Mouse (Mus musculus) limb, embryonic 11.5 days (tissue): Measurements from ENCODE around the gene Gm10203. TPM values are rescaled to one million over a fixed set of nuclear protein-coding genes. Genes with fewer than 3 reads are reported as not detected.

Experiments used
- ATAC-seq: fragments of 200-750 bp; cut with Nextera tagmentation; 2 replicates; pipeline ENCODE4 v1.8.0; 2017; ENCODE audit warnings: low read depth; ENCODE audit not compliant: insufficient number of reproducible peaks, low FRiP score, low TSS enrichment
- DNase-seq: peaks from one replicate; pipeline ENCODE4 v3.0.0-alpha.2; 2015; ENCODE audit warnings: low spot score
- H3K27ac ChIP-seq: fragments of 300-500 bp; sonication (generic); replicated peaks from 2 replicates; pipeline ENCODE4 v1.5.1; 2014; ENCODE audit warnings: low read depth, mild to moderate bottlenecking, low read length
- H3K27me3 ChIP-seq: fragments of 300-500 bp; sonication (generic); 2 replicates; pipeline ENCODE4 v1.6.1; 2014; ENCODE audit warnings: mild to moderate bottlenecking, low read length, mixed read lengths; ENCODE audit not compliant: control insufficient read depth, insufficient read depth
- H3K36me3 ChIP-seq: fragments of 300-500 bp; sonication (generic); 2 replicates; pipeline ENCODE4 v1.6.1; 2014; ENCODE audit warnings: mild to moderate bottlenecking, low read length, moderate library complexity, mixed read lengths; ENCODE audit not compliant: control insufficient read depth, insufficient read depth
- H3K4me1 ChIP-seq: fragments of 300-500 bp; sonication (generic); 2 replicates; pipeline ENCODE4 v1.6.1; 2014; ENCODE audit warnings: low read length, mixed read lengths; ENCODE audit not compliant: control insufficient read depth, insufficient read depth
- H3K4me2 ChIP-seq: fragments of 300-500 bp; sonication (generic); 2 replicates; pipeline ENCODE4 v1.6.1; 2014; ENCODE audit warnings: low read depth, mild to moderate bottlenecking, moderate library complexity; ENCODE audit not compliant: severe bottlenecking
- H3K4me3 ChIP-seq: fragments of 300-500 bp; sonication (generic); 2 replicates; pipeline ENCODE4 v1.5.1; 2014; ENCODE audit warnings: low read depth, low read length
- H3K9ac ChIP-seq: fragments of 300-500 bp; sonication (generic); 2 replicates; pipeline ENCODE4 v1.6.1; 2014; ENCODE audit warnings: mild to moderate bottlenecking, low read length
- H3K9me3 ChIP-seq: fragments of 300-500 bp; sonication (generic); 2 replicates; pipeline ENCODE4 v1.6.1; 2016; ENCODE audit warnings: low read length; ENCODE audit not compliant: control insufficient read depth
- WGBS: fragments of 180-500 bp; shearing (Covaris S2); extraction: QIAGEN DNeasy Blood & Tissue Kit; methylation state at CpG from one replicate; pipeline ENCODE4 v1.1.7; 2014; 5-methylcytosine and 5-hydroxymethylcytosine counted together
- polyA plus RNA-seq: library from polyadenylated mRNA; unstranded; fragments of >200 nt; fragmentation: Nextera tagmentation; extraction: Ambion mirVana; gene quantifications from 2 replicates; pipeline ENCODE4 v1.2.1, GENCODE M21; 2014

Gene Gm10203
- polyA plus RNA-seq, 1 experiment from 2014 or later: not detected

- ATAC-seq (no peak), DNase-seq (no peak)
- Histone ChIP-seq H3K27me3 (no peaks in the 10 kb centered on the region), H3K9ac (no peak overlapping the region), H3K36me3 (no peaks in the 10 kb centered on the region), H3K4me3 (no peak overlapping the region), H3K27ac (no peak overlapping the region), H3K4me1 (no peaks in the 10 kb centered on the region), H3K4me2 (no peak overlapping the region), H3K9me3 (no peaks in the 10 kb centered on the region)
- 92% methylated on average over 3 of the region's 3 CpGs for WGBS
Measured at GRCm38 (mm10) chr6:149139011-149139410, 9.0 kb downstream of the Gm10203 start.

DNA sequence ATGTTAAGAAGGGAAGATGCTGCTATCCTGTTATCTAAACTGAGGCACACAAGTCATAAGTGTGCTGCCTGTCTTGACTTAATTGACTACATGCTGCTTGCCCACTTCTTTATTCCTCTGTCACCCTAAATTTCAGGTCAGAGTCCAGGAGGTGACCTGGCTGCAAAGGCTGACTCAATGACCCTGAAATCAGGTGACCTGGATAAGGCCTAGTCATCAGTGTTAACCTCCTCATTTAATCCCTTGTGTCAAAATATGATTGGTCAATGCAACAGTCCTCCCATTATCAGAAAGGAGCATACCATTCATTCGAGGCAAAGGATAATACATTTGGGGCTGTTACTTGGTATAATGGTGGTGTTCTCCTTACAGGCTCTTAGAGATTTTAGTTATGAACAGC is 9.5 kb downstream of the Gm10203 start, which contains the start of gene Etfbkmt:
Gene Etfbkmt, plus strand, starts transcription at position 379 of the 400 bp plus-strand sequence.
- Histone ChIP-seq H3K4me1 (no peaks in the 10 kb centered on the region), H3K27ac (no peak within 1 kb of the TSS), H3K9ac (no peak within 1 kb of the TSS), H3K36me3 (no peaks in the 10 kb centered on the region), H3K4me3 (no peak within 1 kb of the TSS), H3K27me3 (no peaks in the 10 kb centered on the region), H3K4me2 (no peak within 1 kb of the TSS), H3K9me3 (no peaks in the 10 kb centered on the region)
- DNase-seq: no peak
- 85% methylated on average over 1 of the region's 1 CpGs for WGBS
- ATAC-seq: no peak

DNA sequence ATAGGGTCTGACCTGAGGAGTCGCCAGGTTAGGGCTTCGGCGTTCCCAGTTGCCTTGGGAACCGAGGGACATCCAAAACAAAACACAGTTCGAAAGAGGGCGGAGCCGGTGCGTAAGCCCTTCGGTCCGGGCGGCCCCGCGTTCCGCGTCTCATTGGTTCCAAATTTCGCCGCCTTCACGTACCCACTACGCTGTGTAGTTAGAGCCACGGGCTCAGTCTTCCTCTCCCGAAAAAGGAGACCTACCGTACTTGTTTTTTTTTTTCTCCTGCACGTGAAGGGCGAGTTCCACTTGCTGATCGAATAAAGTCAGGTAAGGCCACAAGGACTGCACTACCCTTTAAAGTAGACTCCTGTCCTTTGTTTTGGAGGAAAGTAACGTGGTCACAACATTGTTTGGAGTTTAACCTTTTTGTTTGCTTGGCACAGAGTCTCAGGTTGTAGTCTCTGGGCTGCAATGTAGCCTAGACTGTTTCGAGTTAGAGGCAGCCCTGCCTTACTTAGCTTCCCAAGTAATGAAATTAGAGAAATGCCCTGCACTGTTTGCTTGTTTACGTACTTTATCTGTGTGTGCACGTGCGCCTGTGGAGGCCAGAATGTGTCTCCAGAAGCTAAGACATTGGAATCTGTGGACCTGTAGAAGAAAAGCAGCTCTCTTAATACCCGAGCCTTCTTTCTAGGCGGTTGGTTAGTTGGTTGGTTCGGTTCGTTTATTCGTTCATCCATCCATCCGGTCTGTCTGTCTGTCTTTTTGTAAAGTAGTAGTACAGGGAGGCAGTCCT is 11.6 kb downstream of the Gm10203 start:
- ATAC-seq: peak; percentile 96
- H3K36me3 ChIP-seq: no peaks in the 10 kb centered on the region
- H3K9me3 ChIP-seq: no peaks in the 10 kb centered on the region
- peak overlapping the region; percentile 38; the same call in 1 of the 2 replicates for H3K27ac ChIP-seq
- H3K27me3 ChIP-seq: no peaks in the 10 kb centered on the region
- peak overlapping the region; percentile 67 for H3K9ac ChIP-seq
- peak overlapping the region; percentile 37 for H3K4me3 ChIP-seq
- peak overlapping the region; percentile 56 for H3K4me2 ChIP-seq
- WGBS: 6% methylated on average over 36 of the region's 36 CpGs
- peak; percentile 92 for DNase-seq
- H3K4me1 ChIP-seq: no peaks in the 10 kb centered on the region

DNA sequence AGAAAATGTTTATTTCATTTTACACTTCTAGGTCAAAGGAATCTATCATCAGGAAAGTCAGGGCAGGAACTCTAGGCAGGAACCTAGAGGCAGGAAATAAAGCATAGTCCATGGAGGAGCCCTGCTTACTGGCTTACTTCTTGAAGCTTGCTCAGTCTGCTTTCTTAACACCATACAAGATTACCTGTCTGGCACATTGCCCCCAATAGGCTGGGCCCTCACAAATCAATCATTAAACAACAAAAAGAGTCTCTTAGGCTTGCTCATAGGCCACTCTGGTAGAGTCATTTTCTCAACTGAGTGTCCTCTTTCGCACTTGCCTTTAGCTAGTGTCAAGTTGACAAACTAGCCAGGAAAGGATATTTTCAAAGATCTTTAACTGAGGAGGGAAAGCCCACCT is 15.2 kb downstream of the Gm10203 start:
- H3K27ac ChIP-seq: no peak overlapping the region
- H3K9me3 ChIP-seq: no peaks in the 10 kb centered on the region
- H3K4me1 ChIP-seq: no peaks in the 10 kb centered on the region
- H3K27me3 ChIP-seq: no peaks in the 10 kb centered on the region
- no peak overlapping the region for H3K4me2 ChIP-seq
- no peak overlapping the region for H3K4me3 ChIP-seq
- DNase-seq (no peak), ATAC-seq (no peak)
- no peak overlapping the region for H3K9ac ChIP-seq
- WGBS: 89% methylated on average over 1 of the region's 1 CpGs
- H3K36me3 ChIP-seq: no peaks in the 10 kb centered on the region

DNA sequence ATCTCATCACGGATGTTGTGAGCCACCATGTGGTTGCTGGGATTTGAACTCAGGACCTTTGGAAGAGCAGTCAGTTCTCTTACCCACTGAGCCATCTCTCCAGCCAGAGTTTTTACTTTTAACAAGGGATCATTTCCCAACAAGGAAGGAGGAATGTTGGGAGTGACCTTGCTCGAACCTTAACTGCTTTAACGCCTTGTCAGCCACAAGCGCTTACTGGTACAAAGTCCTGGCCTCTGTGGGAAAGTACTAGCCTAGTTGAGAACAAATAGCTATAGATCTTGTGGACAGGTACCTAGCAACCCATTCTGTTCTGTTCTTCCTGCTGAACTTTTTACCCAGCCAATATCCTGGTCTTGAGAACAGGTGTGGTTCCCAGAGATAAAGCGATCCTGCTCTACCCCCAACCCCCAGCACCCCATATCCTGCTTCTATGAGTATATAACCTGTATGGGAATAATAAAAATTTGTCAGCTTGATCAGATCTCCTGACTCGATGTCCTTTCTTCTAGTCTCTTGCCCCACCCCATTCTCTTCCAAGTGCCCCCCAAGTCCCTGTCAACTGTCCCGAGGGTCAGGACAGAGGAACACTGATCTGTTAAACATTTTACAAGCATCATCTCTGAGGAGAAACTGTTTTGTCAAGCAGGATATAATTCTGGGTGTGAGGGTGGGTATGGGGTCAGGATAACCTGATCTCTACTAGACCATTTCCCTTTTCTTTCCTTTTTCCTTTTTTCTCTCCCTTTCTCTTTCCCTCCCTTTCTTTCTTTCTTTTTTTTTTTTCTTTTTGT is 18.7 kb downstream of the Gm10203 start:
- Histone ChIP-seq H3K36me3 (no peaks in the 10 kb centered on the region), H3K4me3 (no peak overlapping the region), H3K4me1 (no peaks in the 10 kb centered on the region), H3K4me2 (no peak overlapping the region), H3K9me3 (no peaks in the 10 kb centered on the region), H3K27me3 (no peaks in the 10 kb centered on the region), H3K9ac (no peak overlapping the region), H3K27ac (no peak overlapping the region)
- DNase-seq: no peak
- 80% methylated on average over 7 of the region's 7 CpGs for WGBS
- no peak for ATAC-seq

DNA sequence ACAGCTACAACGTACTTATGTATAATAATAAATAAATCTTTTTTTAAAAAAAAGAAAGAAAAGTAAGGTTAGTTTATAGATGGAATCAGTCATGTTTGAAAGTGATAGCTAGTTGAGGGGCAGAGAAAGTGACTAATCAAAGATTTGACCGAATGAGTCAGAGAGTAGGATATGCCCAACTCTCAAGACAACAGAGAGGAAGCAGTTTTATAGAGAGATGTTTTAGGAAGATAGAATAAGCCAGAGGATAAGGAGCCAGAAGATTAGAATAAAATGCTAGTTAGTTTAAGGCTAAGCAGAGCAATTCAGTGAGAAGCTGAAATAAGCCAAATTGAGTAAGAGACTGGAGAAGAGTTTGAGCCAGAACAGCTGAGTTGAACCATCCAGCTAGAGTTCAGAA is 22.1 kb downstream of the Gm10203 start:
- ATAC-seq: no peak
- Histone ChIP-seq H3K27me3 (no peaks in the 10 kb centered on the region), H3K4me1 (0 out of 2 replicates have a peak, but pooled peaks cover 2% of the 10 kb centered on the region), H3K9ac (no peak overlapping the region), H3K9me3 (no peaks in the 10 kb centered on the region), H3K4me2 (no peak overlapping the region), H3K27ac (no peak overlapping the region), H3K4me3 (no peak overlapping the region), H3K36me3 (no peaks in the 10 kb centered on the region)
- DNase-seq: no peak
- WGBS: 98% methylated on average over 2 of the region's 2 CpGs

- no peak for DNase-seq
- Histone ChIP-seq H3K27ac (no peak overlapping the region), H3K4me1 (0 out of 2 replicates have a peak, but pooled peaks cover 2% of the 10 kb centered on the region), H3K4me2 (no peak overlapping the region; the same call in 1 of the 2 replicates), H3K36me3 (no peaks in the 10 kb centered on the region), H3K9ac (no peak overlapping the region), H3K9me3 (no peaks in the 10 kb centered on the region), H3K4me3 (no peak overlapping the region), H3K27me3 (no peaks in the 10 kb centered on the region)
- 32% methylated on average over 6 of the region's 6 CpGs for WGBS
- no peak for ATAC-seq
Measured at GRCm38 (mm10) chr6:149153473-149154115, 23.6 kb downstream of the Gm10203 start.
